10 mouse cellular contexts compared by ENCODE assay signal in the genomic region with DNA sequence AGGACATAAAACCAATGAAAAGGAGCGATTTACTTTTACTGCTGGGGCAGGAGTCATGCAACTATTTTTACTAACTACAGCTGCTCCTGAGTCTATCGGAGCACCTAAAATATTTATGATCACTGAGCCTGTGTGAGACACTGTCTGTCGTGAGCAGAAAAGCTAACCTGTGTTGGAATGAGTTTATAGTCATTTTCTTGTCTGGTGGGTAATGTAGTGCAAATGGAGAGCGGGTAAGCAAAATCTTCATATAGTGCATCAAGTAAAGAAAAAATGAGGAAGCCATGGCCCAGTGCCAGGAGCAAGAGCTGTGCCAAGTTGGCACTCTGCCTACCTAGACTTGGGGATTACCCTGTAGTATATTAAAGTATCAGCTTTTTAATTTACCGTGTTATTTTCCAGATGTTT.
DNase-seq lines count a peak whose midpoint lies in the region; ATAC-seq and TF ChIP-seq lines count a peak whose summit lies in the region.
"Had no signal": no experiment of that assay in that cellular context is flagged by ENCODE, and none has a peak within 500 bp of the region (broad histone marks: within the 10 kb centered on the region; RNA-seq: fewer than 3 reads in every experiment).

No protein-coding gene starts in this region.

- no peak for ATAC-seq in cerebellum, adult (ENCODE audit: insufficient number of reproducible peaks, low FRiP score, low TSS enrichment)
- ATAC-seq in liver, postnatal 0 days = no peak

- no peak for TF ChIP-seq EP300 in liver, postnatal 0 days (IDR thresholded peaks at IDR 0.05; ENCODE audit: low read depth)

- no peak overlapping the region for H3K4me2 ChIP-seq in liver, postnatal 0 days (ENCODE audit: low read depth, low read length)
- H3K4me2 ChIP-seq: hindbrain, embryonic 15.5 days; liver, embryonic 13.5 days had no signal

- no peak for TF ChIP-seq POLR2A in brain, embryonic 14.5 days (IDR thresholded peaks at IDR 0.05; ENCODE audit: borderline replicate concordance, extremely low read depth, insufficient read depth, insufficient read length, poor library complexity, severe bottlenecking)

- H3K36me3 ChIP-seq in liver, postnatal 0 days (replicated peaks; ENCODE audit: insufficient read depth, low read length) = no peaks in the 10 kb centered on the region
- H3K36me3 ChIP-seq: hindbrain, embryonic 15.5 days; liver, embryonic 13.5 days had no signal

- no peaks in the 10 kb centered on the region for H3K4me1 ChIP-seq in liver, postnatal 0 days (ENCODE audit: insufficient read depth)
- H3K4me1 ChIP-seq: hindbrain, embryonic 15.5 days; liver, embryonic 13.5 days had no signal

- no peaks in the 10 kb centered on the region for H3K9me3 ChIP-seq in liver, postnatal 0 days (ENCODE audit: low read length)
- H3K9me3 ChIP-seq: hindbrain, embryonic 15.5 days had no signal

- peak; percentile 6 to 16 for DNase-seq in cerebellum, postnatal 36 days
- DNase-seq in liver = peak; percentile 6
- no peak for DNase-seq in liver, postnatal 0 days
- DNase-seq in brain, embryonic 14.5 days (ENCODE audit: low read depth) = peak; percentile 81
- peak; percentile 76 to 80 for DNase-seq in kidney, postnatal 4 days
- no peak for DNase-seq in c-Kit-positive CD71-positive TER-119-positive erythroid progenitor cells, embryonic 14.5 days (ENCODE audit: low spot score)
- no peak for DNase-seq in yolk sac, embryonic 10.5 days (ENCODE audit: low spot score)
- DNase-seq: liver, embryonic 13.5 days had no signal

- WGBS in liver, postnatal 0 days (ENCODE audit: insufficient replicate concordance) = 77% methylated on average over 5 of the region's 5 CpGs

- H3K27me3 ChIP-seq in liver, postnatal 0 days (ENCODE audit: insufficient read depth, low read length) = no peaks in the 10 kb centered on the region
- H3K27me3 ChIP-seq: hindbrain, embryonic 15.5 days; liver, embryonic 13.5 days had no signal

- no peak overlapping the region for H3K4me3 ChIP-seq in liver, postnatal 0 days (ENCODE audit: low read depth, low read length)
- H3K4me3 ChIP-seq: hindbrain, embryonic 15.5 days; liver, embryonic 13.5 days had no signal

- no peak overlapping the region for H3K9ac ChIP-seq in liver, postnatal 0 days (replicated peaks)
- H3K9ac ChIP-seq: hindbrain, embryonic 15.5 days; liver, embryonic 13.5 days had no signal

- H3K27ac ChIP-seq in liver, postnatal 0 days (ENCODE audit: low read depth) = no peak overlapping the region
- H3K27ac ChIP-seq: hindbrain, embryonic 15.5 days; liver, embryonic 13.5 days had no signal

- TF ChIP-seq CTCF in liver, postnatal 0 days (IDR thresholded peaks at IDR 0.05; ENCODE audit: low read depth) = no peak
- TF ChIP-seq CTCF in brain, embryonic 14.5 days (IDR thresholded peaks at IDR 0.05; ENCODE audit: borderline replicate concordance, extremely low read depth, insufficient read depth, insufficient read length) = no peak

Comparison
In these comparisons a context has a peak if more than half of its experiments do, and no peak if none do; other contexts are left out.
1. DNase-seq: peak in cerebellum, postnatal 36 days (2 of 2), liver (single experiment), brain, embryonic 14.5 days (single experiment) and kidney, postnatal 4 days (2 of 2); none in liver, postnatal 0 days (single experiment), c-Kit-positive CD71-positive TER-119-positive erythroid progenitor cells, embryonic 14.5 days (single experiment) and yolk sac, embryonic 10.5 days (single experiment).